Mouse (Mus musculus): ENCODE measurements around the gene Hhat. TPM values are rescaled to one million over a fixed set of nuclear protein-coding genes. Genes with fewer than 3 reads are reported as not detected.

Gene Hhat
- polyA plus RNA-seq, 2 experiments = 10.0 to 12.6 TPM

GRCm38 (mm10) chr1:192770130-192770494, 911 bp downstream of the Hhat start:
- Histone ChIP-seq H3K4me1 (ENCODE audit: control insufficient read depth, insufficient read depth, low read length) (peaks cover 19% of the 10 kb centered on the region), H3K9me3 (ENCODE audit: control insufficient read depth, low read length) (no peaks in the 10 kb centered on the region), H3K27me3 (ENCODE audit: control insufficient read depth, insufficient read depth, low read length) (no peaks in the 10 kb centered on the region), H3K9ac (ENCODE audit: low read depth, low read length, severe bottlenecking) (peak overlapping the region; percentile 88), H3K4me3 (replicated peaks; ENCODE audit: low read length) (peak overlapping the region; percentile 57), H3K27ac (replicated peaks; ENCODE audit: low read depth, low read length) (peak overlapping the region; percentile 94), H3K4me2 (replicated peaks; ENCODE audit: low read depth, low read length, severe bottlenecking) (peak overlapping the region; percentile 81), H3K36me3 (ENCODE audit: control insufficient read depth, insufficient read depth, low read length) (no peaks in the 10 kb centered on the region)
- DNase-seq (ENCODE audit: low spot score) = peak; percentile 65
- ATAC-seq (ENCODE audit: low FRiP score, low read depth) = peak; percentile 75
- TF ChIP-seq POLR2A (IDR thresholded peaks at IDR 0.05; ENCODE audit: borderline replicate concordance, extremely low read depth, insufficient read depth, insufficient read length) = peak; percentile 39; the same call in 1 of the 2 replicates
- WGBS = 15% methylated on average over 10 of the region's 10 CpGs

- no peak for ATAC-seq (ENCODE audit: low FRiP score, low read depth)
- Histone ChIP-seq H3K36me3 (ENCODE audit: control insufficient read depth, insufficient read depth, low read length) (no peaks in the 10 kb centered on the region), H3K4me3 (replicated peaks; ENCODE audit: low read length) (no peak overlapping the region), H3K27me3 (ENCODE audit: control insufficient read depth, insufficient read depth, low read length) (no peaks in the 10 kb centered on the region), H3K9me3 (ENCODE audit: control insufficient read depth, low read length) (no peaks in the 10 kb centered on the region), H3K27ac (replicated peaks; ENCODE audit: low read depth, low read length) (no peak overlapping the region), H3K9ac (ENCODE audit: low read depth, low read length, severe bottlenecking) (no peak overlapping the region), H3K4me1 (ENCODE audit: control insufficient read depth, insufficient read depth, low read length) (peaks cover 8% of the 10 kb centered on the region), H3K4me2 (replicated peaks; ENCODE audit: low read depth, low read length, severe bottlenecking) (no peak overlapping the region)
- DNase-seq (ENCODE audit: low spot score) = no peak
- no peak for TF ChIP-seq POLR2A (IDR thresholded peaks at IDR 0.05; ENCODE audit: borderline replicate concordance, extremely low read depth, insufficient read depth, insufficient read length)
- WGBS = 28% methylated on average over 4 of the region's 4 CpGs
Measured at GRCm38 (mm10) chr1:192765531-192765930, 5.5 kb downstream of the Hhat start.

- no peak for TF ChIP-seq POLR2A (IDR thresholded peaks at IDR 0.05; ENCODE audit: borderline replicate concordance, extremely low read depth, insufficient read depth, insufficient read length)
- no peaks in the 10 kb centered on the region for H3K9me3 ChIP-seq (ENCODE audit: control insufficient read depth, low read length)
- no peaks in the 10 kb centered on the region for H3K36me3 ChIP-seq (ENCODE audit: control insufficient read depth, insufficient read depth, low read length)
- no peak for DNase-seq (ENCODE audit: low spot score)
- H3K9ac ChIP-seq (ENCODE audit: low read depth, low read length, severe bottlenecking) = no peak overlapping the region
- no peaks in the 10 kb centered on the region for H3K27me3 ChIP-seq (ENCODE audit: control insufficient read depth, insufficient read depth, low read length)
- no peak overlapping the region for H3K4me2 ChIP-seq (replicated peaks; ENCODE audit: low read depth, low read length, severe bottlenecking)
- ATAC-seq (ENCODE audit: low FRiP score, low read depth) = no peak
- no peak overlapping the region for H3K4me3 ChIP-seq (replicated peaks; ENCODE audit: low read length)
- H3K4me1 ChIP-seq (ENCODE audit: control insufficient read depth, insufficient read depth, low read length) = peaks cover 1% of the 10 kb centered on the region
- H3K27ac ChIP-seq (replicated peaks; ENCODE audit: low read depth, low read length) = no peak overlapping the region
- 82% methylated on average over 2 of the region's 2 CpGs for WGBS
Measured at GRCm38 (mm10) chr1:192764547-192764946, 6.5 kb downstream of the Hhat start.

GRCm38 (mm10) chr1:192762946-192763933, 7.8 kb downstream of the Hhat start:
- DNase-seq (ENCODE audit: low spot score) = no peak
- ATAC-seq (ENCODE audit: low FRiP score, low read depth) = no peak
- Histone ChIP-seq H3K4me3 (replicated peaks; ENCODE audit: low read length) (no peak overlapping the region), H3K4me1 (ENCODE audit: control insufficient read depth, insufficient read depth, low read length) (no peaks in the 10 kb centered on the region), H3K9ac (ENCODE audit: low read depth, low read length, severe bottlenecking) (no peak overlapping the region), H3K27ac (replicated peaks; ENCODE audit: low read depth, low read length) (no peak overlapping the region), H3K9me3 (ENCODE audit: control insufficient read depth, low read length) (no peaks in the 10 kb centered on the region), H3K4me2 (replicated peaks; ENCODE audit: low read depth, low read length, severe bottlenecking) (no peak overlapping the region), H3K27me3 (ENCODE audit: control insufficient read depth, insufficient read depth, low read length) (no peaks in the 10 kb centered on the region), H3K36me3 (ENCODE audit: control insufficient read depth, insufficient read depth, low read length) (no peaks in the 10 kb centered on the region)
- WGBS = 78% methylated on average over 7 of the region's 7 CpGs
- no peak for TF ChIP-seq POLR2A (IDR thresholded peaks at IDR 0.05; ENCODE audit: borderline replicate concordance, extremely low read depth, insufficient read depth, insufficient read length)

GRCm38 (mm10) chr1:192756674-192757073, 14.3 kb downstream of the Hhat start:
- Histone ChIP-seq H3K4me1 (ENCODE audit: control insufficient read depth, insufficient read depth, low read length) (peaks cover 16% of the 10 kb centered on the region), H3K9me3 (ENCODE audit: control insufficient read depth, low read length) (no peaks in the 10 kb centered on the region), H3K36me3 (ENCODE audit: control insufficient read depth, insufficient read depth, low read length) (no peaks in the 10 kb centered on the region), H3K27ac (replicated peaks; ENCODE audit: low read depth, low read length) (no peak overlapping the region), H3K27me3 (ENCODE audit: control insufficient read depth, insufficient read depth, low read length) (no peaks in the 10 kb centered on the region), H3K9ac (ENCODE audit: low read depth, low read length, severe bottlenecking) (no peak overlapping the region), H3K4me3 (replicated peaks; ENCODE audit: low read length) (no peak overlapping the region), H3K4me2 (replicated peaks; ENCODE audit: low read depth, low read length, severe bottlenecking) (no peak overlapping the region)
- ATAC-seq (ENCODE audit: low FRiP score, low read depth) (no peak), DNase-seq (ENCODE audit: low spot score) (no peak)
- 85% methylated on average over 7 of the region's 7 CpGs for WGBS
- TF ChIP-seq POLR2A (IDR thresholded peaks at IDR 0.05; ENCODE audit: borderline replicate concordance, extremely low read depth, insufficient read depth, insufficient read length) = no peak
